Mouse (Mus musculus): Measurements from ENCODE around the gene Rangrf.
"Not testable (repeated sequence)": the region's sequence is repeated elsewhere in the genome, so short reads cannot be mapped to it uniquely, and the experiment has no call there.

Gene Rangrf

DNA sequence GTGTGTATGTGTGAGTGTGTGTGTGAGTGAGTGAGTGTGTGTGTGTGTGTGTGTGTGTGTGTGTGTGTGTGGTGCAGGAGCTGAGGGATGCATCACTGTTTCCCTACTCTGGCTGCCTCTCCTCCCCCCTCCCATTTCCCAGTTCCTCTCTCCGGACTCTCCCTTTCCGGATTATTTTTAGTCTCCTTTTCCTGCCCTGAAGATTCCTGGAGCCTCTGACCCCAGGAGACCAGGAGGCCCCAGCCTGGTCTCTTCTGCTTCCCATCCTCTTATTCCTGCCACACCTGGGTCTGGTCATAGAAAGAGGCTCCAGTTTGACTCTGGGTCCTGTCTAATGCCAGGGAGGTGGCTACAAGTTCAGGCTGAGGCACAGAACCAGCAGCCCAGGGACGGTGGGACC is 18.9 kb downstream of the Rangrf start:
- in situ Hi-C loops (cut with MboI; ENCODE audit: low pct_unique_long_range_greater_than_20kb in 1 of 2, low sequenced_read_pairs in 2 of 2, unreplicated experiment in 1 of 2) = no loop called here

GRCm38 (mm10) chr11:68955473-68955872 is 19.5 kb downstream of the Rangrf start:
- in situ Hi-C loops (cut with MboI; ENCODE audit: low pct_unique_long_range_greater_than_20kb in 1 of 2, low sequenced_read_pairs in 2 of 2, unreplicated experiment in 1 of 2) = no loop called here

- in situ Hi-C loops (cut with MboI; ENCODE audit: low pct_unique_long_range_greater_than_20kb in 1 of 2, low sequenced_read_pairs in 2 of 2, unreplicated experiment in 1 of 2) = no loop called here
Measured at GRCm38 (mm10) chr11:68954408-68954807, 20.6 kb downstream of the Rangrf start.

GRCm38 (mm10) chr11:68953903-68954302 is 21.1 kb downstream of the Rangrf start:
- in situ Hi-C loops (cut with MboI; ENCODE audit: low pct_unique_long_range_greater_than_20kb in 1 of 2, low sequenced_read_pairs in 2 of 2, unreplicated experiment in 1 of 2) = no loop called here

DNA sequence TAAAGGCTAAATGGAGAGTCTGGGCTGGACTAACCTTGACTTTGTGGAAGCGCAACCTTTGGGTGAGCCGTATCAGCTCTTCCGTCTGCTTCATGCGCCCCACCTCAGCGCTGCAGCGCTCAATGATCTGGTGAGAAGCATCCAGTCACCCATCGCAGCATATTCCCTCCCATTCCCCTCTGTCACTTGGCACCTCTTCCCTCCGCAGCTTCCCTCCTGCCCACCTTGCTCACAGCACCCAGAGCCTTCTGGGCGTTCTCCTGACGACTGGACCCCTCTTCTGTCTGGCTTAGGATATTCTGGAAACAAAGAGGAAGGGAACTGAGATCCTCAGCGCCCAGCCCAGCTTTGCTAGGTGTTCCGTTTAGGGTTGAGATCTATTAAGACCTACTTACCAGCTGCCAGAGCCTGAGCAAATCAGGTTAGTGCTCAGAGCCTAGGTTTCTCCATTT is 27.4 kb downstream of the Rangrf start:
- in situ Hi-C loops (cut with MboI; ENCODE audit: low pct_unique_long_range_greater_than_20kb in 1 of 2, low sequenced_read_pairs in 2 of 2, unreplicated experiment in 1 of 2) = no loop called here

DNA sequence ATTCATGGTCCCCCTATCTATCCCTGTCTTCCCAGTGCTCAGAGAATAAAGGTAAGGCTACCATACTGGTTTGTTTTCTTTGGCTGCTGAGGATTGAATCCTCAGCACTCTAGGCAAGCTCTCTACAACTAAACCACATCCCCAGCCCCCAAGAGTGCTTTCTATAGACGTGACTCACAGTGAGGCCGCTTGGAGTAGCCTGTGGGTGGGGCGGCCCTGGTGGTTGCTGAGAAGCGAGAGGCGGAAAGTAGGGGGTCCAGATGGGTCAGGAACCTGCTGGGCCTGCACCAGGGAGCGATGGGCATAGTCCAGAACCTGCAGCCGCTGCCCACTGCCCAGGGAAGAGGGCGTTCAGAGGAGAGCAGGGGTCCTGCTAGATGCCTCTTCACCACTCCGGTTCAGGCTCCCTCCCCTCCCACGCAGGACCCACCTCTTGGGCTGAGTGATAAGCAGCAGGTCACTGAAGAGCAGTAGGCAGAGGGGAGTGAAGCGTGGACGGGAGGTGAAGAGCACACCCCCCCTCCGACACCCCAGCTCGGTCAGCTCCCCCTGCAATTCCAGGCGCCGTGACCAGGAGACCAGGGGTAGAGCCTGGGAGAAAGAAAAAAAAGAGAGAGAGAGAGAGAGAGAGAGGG is 28.1 kb downstream of the Rangrf start:
- in situ Hi-C loops (cut with MboI; ENCODE audit: low pct_unique_long_range_greater_than_20kb in 1 of 2, low sequenced_read_pairs in 2 of 2, unreplicated experiment in 1 of 2) = no loop called here

DNA sequence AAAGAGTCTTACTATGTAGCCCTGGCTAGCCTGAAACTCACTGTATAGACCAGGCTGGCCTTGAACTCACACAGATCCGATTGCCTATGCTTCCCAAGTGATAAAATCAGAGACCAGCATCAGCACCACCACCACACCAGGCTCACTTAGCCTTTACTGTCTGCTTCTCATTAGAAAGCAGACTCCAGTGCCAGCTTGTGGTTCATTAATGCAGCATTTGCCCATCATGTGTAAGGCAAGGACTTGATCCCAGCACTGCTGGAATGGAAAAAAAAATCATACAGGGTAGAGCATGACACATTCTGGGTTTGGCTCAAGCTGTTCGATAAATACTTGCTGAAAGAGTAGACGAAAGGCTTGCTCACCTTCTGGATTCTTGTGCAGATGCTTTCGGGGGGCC is 29.0 kb downstream of the Rangrf start:
- in situ Hi-C loops (cut with MboI; ENCODE audit: low pct_unique_long_range_greater_than_20kb in 1 of 2, low sequenced_read_pairs in 2 of 2, unreplicated experiment in 1 of 2) = no loop called here

- in situ Hi-C loops (cut with MboI; ENCODE audit: low pct_unique_long_range_greater_than_20kb in 1 of 2, low sequenced_read_pairs in 2 of 2, unreplicated experiment in 1 of 2) = no loop called here
Measured at GRCm38 (mm10) chr11:68945245-68945644, 29.7 kb downstream of the Rangrf start.

DNA sequence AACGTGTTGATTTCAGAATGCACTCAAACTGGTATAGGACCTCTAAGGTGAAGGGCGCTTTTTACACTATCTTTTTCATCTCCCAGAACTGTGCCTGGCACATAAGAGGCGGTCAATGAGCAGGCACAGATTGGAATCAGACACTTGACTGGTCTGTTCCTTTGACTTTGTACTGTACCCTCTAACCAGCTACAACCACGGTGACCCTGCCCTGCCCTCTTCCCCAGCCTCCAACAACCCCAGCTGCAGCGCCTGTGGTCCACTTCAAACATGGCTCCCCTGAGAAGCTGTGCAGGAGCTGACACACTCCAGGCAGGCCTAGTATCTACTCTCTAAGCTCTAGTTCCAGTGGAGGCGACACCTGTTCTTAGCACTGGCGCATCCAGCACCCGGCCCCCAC is 32.3 kb downstream of the Rangrf start:
- in situ Hi-C loops (cut with MboI; ENCODE audit: low pct_unique_long_range_greater_than_20kb in 1 of 2, low sequenced_read_pairs in 2 of 2, unreplicated experiment in 1 of 2) = no loop called here

- in situ Hi-C loops (cut with MboI; ENCODE audit: low pct_unique_long_range_greater_than_20kb in 1 of 2, low sequenced_read_pairs in 2 of 2, unreplicated experiment in 1 of 2) = no loop called here
Measured at GRCm38 (mm10) chr11:68940516-68940915, 34.5 kb downstream of the Rangrf start.

DNA sequence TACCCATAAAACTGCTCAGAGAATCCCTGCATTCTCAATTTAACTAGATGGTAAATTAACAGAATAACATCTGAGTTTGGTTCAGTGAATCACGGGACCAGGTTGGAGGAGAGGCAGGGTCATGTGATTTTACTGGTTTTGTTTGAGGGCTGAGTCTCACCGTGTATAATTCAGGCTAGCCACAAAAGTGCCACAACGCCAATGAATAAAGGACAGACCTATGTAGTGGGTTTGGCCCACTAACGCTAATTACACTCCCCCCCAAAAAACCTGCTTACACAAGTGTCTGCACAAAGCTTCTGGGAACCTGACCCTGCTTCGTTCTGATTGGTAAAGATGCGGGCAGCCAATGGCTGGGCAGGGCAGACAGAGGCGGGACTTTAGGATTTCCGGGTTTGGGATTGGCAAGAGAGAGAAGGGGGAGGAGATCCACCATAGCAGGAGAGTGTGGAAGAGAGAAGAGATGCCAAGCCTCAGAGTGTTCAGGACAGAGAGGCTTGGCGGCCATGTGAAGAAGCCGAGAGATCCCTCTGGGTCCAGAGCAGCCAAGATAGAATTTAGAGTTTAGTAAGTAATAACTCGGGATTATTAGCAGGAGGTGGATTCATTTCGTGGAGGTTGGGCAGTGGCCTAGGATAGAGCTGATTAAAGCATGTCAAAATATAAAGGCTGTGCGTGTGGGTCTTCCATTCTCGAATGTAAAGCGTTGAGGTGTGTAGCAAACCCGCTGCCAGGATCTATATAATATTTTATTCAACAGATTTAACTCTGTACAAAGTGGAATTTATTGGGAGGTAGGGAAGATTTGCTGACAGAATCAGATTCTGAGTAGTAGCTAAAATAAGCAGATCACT is 35.3 kb downstream of the Rangrf start:
- in situ Hi-C loops (cut with MboI; ENCODE audit: low pct_unique_long_range_greater_than_20kb in 1 of 2, low sequenced_read_pairs in 2 of 2, unreplicated experiment in 1 of 2) = no loop called here

GRCm38 (mm10) chr11:68936951-68937350 is 38.0 kb downstream of the Rangrf start:
- in situ Hi-C loops (cut with MboI; ENCODE audit: low pct_unique_long_range_greater_than_20kb in 1 of 2, low sequenced_read_pairs in 2 of 2, unreplicated experiment in 1 of 2) = not testable (repeated sequence)

DNA sequence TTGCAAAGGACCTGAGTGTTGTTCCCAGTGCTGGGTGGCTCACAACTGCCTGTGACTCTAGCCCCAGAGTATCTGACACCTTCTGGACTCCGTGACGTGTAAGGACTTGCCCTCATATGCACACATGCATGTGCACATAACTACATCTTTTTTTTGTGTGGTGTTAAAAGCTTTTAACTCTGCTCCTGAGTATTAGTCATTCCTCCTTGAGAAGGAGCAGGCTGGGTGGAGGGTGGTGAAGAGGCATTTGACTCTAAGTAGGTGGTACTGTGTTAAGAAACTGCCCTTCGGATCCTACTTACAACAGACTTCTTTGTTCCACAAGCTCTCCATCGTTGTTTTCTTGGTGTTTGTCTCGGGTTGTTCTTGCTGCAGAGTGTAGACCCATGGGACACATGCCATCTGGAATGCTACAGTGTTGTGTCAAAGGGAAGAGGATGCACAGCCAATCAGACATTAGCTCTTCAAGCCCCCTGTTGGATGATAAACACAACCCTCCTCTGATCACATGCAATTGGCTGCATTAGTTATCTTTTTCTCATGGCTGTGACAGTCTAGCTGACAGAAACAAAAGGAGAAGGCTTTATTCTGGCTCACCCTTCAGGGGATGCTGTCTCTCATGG is 41.0 kb downstream of the Rangrf start:
- in situ Hi-C loops (cut with MboI; ENCODE audit: low pct_unique_long_range_greater_than_20kb in 1 of 2, low sequenced_read_pairs in 2 of 2, unreplicated experiment in 1 of 2) = no loop called here

- in situ Hi-C loops (cut with MboI; ENCODE audit: low pct_unique_long_range_greater_than_20kb in 1 of 2, low sequenced_read_pairs in 2 of 2, unreplicated experiment in 1 of 2) = no loop called here
Measured at GRCm38 (mm10) chr11:68929947-68930346, 45.0 kb downstream of the Rangrf start.

GRCm38 (mm10) chr11:68926981-68927380 is 48.0 kb downstream of the Rangrf start, which contains the start of gene Odf4:
TSS of gene Odf4 (minus strand) at chr11:68927081.
- in situ Hi-C loops (cut with MboI; ENCODE audit: low pct_unique_long_range_greater_than_20kb in 1 of 2, low sequenced_read_pairs in 2 of 2, unreplicated experiment in 1 of 2) = no loop called here

DNA sequence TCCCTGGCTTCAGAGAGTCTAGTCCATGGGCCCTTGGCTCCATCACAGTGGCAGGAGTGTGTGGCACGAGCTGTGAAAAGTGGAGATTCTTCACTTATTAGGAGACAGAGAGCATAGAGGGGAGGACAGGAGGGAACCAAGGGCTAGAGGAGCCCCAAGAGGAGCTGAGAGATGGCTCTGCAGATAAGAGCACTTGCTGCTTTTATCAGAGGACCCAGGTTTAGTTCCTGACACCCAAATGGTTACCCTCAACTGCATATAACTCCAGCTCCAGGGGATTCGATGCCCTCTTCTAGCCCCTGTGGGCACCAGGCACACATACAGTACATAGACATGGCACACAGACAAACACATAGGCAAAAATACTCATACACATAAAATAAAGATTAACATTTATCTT is 50.2 kb downstream of the Rangrf start:
- in situ Hi-C loops (cut with MboI; ENCODE audit: low pct_unique_long_range_greater_than_20kb in 1 of 2, low sequenced_read_pairs in 2 of 2, unreplicated experiment in 1 of 2) = no loop called here

DNA sequence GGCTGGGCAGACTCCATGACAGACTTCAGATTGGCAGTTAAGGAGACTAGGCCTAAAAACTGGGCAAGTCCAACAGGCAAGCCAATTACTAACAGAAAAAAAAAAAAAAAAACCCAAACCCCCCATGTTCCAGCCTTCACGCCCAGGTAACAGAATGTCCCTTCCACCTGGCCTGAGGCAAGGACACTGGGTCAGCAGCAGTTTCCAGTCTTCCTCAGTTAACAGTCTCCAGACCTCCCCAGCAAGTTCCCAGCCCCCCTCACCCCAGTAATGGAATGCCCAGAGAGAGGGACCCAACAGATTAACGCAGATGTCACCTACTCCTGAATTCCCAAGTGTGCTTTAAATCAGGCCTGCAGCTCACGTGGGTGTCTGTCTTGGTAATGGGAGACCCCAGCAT is 51.8 kb downstream of the Rangrf start:
- in situ Hi-C loops (cut with MboI; ENCODE audit: low pct_unique_long_range_greater_than_20kb in 1 of 2, low sequenced_read_pairs in 2 of 2, unreplicated experiment in 1 of 2) = no loop called here

Data from mouse embryonic stem cell (cell line).